Mouse (Mus musculus) small intestine, adult 2 months (tissue): ENCODE data around the gene Synpr. TPM values are rescaled to one million over a fixed set of nuclear protein-coding genes. Genes with fewer than 3 reads are reported as not detected.

Experiments used
- H3K27ac ChIP-seq: fragments of 200-500 bp; 2 replicates; pipeline ENCODE4 v1.5.1; 2012; ENCODE audit warnings: low read depth, low read length, control low read depth, inconsistent platforms; ENCODE audit not compliant: insufficient read depth
- H3K27me3 ChIP-seq: fragments of 200-500 bp; 2 replicates; pipeline ENCODE4 v1.6.1; 2012; ENCODE audit warnings: mild to moderate bottlenecking, moderate library complexity, low read length, inconsistent platforms; ENCODE audit not compliant: control insufficient read depth, insufficient read depth
- H3K36me3 ChIP-seq: fragments of 200-500 bp; 2 replicates; pipeline ENCODE4 v1.6.1; 2012; ENCODE audit warnings: mild to moderate bottlenecking, low read length, control low read depth, inconsistent platforms; ENCODE audit not compliant: control insufficient read depth, insufficient read depth
- H3K4me1 ChIP-seq: fragments of 200-500 bp; 2 replicates; pipeline ENCODE4 v1.6.1; 2012; ENCODE audit warnings: low read length, inconsistent platforms, mixed read lengths; ENCODE audit not compliant: control insufficient read depth, insufficient read depth, insufficient read length
- H3K4me3 ChIP-seq: fragments of 200-500 bp; 2 replicates; pipeline ENCODE4 v1.5.1; 2012; ENCODE audit warnings: low read depth, mild to moderate bottlenecking, control low read depth, inconsistent platforms, low read length, moderate library complexity
- CTCF ChIP-seq: fragments of 200-500 bp; IDR thresholded peaks from 2 replicates; pipeline ENCODE4 v1.5.1; 2012; ENCODE audit warnings: low read depth, mild to moderate bottlenecking, control low read depth, inconsistent platforms, low read length, moderate library complexity, mixed read lengths; ENCODE audit not compliant: insufficient replicate concordance, insufficient read length; ENCODE audit errors: extremely low read depth
- POLR2A ChIP-seq: fragments of 200-500 bp; IDR thresholded peaks from 2 replicates; pipeline ENCODE4 v1.6.1; 2012; ENCODE audit warnings: low read depth, mild to moderate bottlenecking, control low read depth, inconsistent platforms, low read length, moderate library complexity
- WGBS: fragments of 180-500 bp; shearing (Covaris S2); methylation state at CpG from one replicate; pipeline ENCODE4 v1.1.7; 2018; 5-methylcytosine and 5-hydroxymethylcytosine counted together
- polyA plus RNA-seq: library from polyadenylated mRNA; depleted of rRNA; stranded (reverse); fragments of >200 nt; gene quantifications from 2 replicates; pipeline ENCODE4 v1.2.3, GENCODE M21; 2012

Gene Synpr
- polyA plus RNA-seq, 1 experiment: not detected

- Histone ChIP-seq H3K27me3 (no peaks in the 10 kb centered on the region), H3K36me3 (no peaks in the 10 kb centered on the region), H3K4me3 (no peak overlapping the region), H3K27ac (no peak overlapping the region), H3K4me1 (no peaks in the 10 kb centered on the region)
- 70% methylated on average over 1 of the region's 1 CpGs for WGBS
- TF ChIP-seq CTCF: no peak
- no peak for TF ChIP-seq POLR2A
Measured at GRCm38 (mm10) chr14:13553616-13554370, 269.2 kb downstream of the Synpr start.

GRCm38 (mm10) chr14:13554631-13555030, 270.1 kb downstream of the Synpr start:
- 84% methylated on average over 4 of the region's 4 CpGs for WGBS
- Histone ChIP-seq H3K4me3 (no peak overlapping the region), H3K27ac (no peak overlapping the region), H3K27me3 (no peaks in the 10 kb centered on the region), H3K4me1 (no peaks in the 10 kb centered on the region), H3K36me3 (no peaks in the 10 kb centered on the region)
- no peak for TF ChIP-seq POLR2A
- TF ChIP-seq CTCF: no peak

- H3K27ac ChIP-seq: no peak overlapping the region
- TF ChIP-seq POLR2A (no peak), CTCF (no peak)
- H3K4me3 ChIP-seq: no peak overlapping the region
- H3K36me3 ChIP-seq: no peaks in the 10 kb centered on the region
- H3K4me1 ChIP-seq: no peaks in the 10 kb centered on the region
- no peaks in the 10 kb centered on the region for H3K27me3 ChIP-seq
- WGBS: 84% methylated on average over 2 of the region's 2 CpGs
Measured at GRCm38 (mm10) chr14:13558117-13558516, 273.5 kb downstream of the Synpr start.

- no peak overlapping the region for H3K4me3 ChIP-seq
- H3K27ac ChIP-seq: no peak overlapping the region
- H3K4me1 ChIP-seq: no peaks in the 10 kb centered on the region
- H3K36me3 ChIP-seq: no peaks in the 10 kb centered on the region
- H3K27me3 ChIP-seq: no peaks in the 10 kb centered on the region
- WGBS: 58% methylated on average over 1 of the region's 1 CpGs
- TF ChIP-seq POLR2A (no peak), CTCF (no peak)
Measured at GRCm38 (mm10) chr14:13567250-13567649, 282.7 kb downstream of the Synpr start.

GRCm38 (mm10) chr14:13567996-13568395, 283.4 kb downstream of the Synpr start:
- Histone ChIP-seq H3K27ac (no peak overlapping the region), H3K4me1 (no peaks in the 10 kb centered on the region), H3K4me3 (no peak overlapping the region), H3K36me3 (no peaks in the 10 kb centered on the region), H3K27me3 (no peaks in the 10 kb centered on the region)
- no peak for TF ChIP-seq POLR2A
- no peak for TF ChIP-seq CTCF
- 88% methylated on average over 2 of the region's 2 CpGs for WGBS

- Histone ChIP-seq H3K4me1 (no peaks in the 10 kb centered on the region), H3K36me3 (no peaks in the 10 kb centered on the region), H3K4me3 (no peak overlapping the region), H3K27me3 (no peaks in the 10 kb centered on the region), H3K27ac (no peak overlapping the region)
- TF ChIP-seq CTCF (no peak), POLR2A (no peak)
Measured at GRCm38 (mm10) chr14:13571941-13572340, 287.4 kb downstream of the Synpr start.

- Histone ChIP-seq H3K4me1 (no peaks in the 10 kb centered on the region), H3K36me3 (no peaks in the 10 kb centered on the region), H3K4me3 (no peak overlapping the region), H3K27me3 (no peaks in the 10 kb centered on the region), H3K27ac (no peak overlapping the region)
- TF ChIP-seq CTCF (no peak), POLR2A (no peak)
- 3% methylated on average over 1 of the region's 1 CpGs for WGBS
Measured at GRCm38 (mm10) chr14:13572530-13572929, 287.9 kb downstream of the Synpr start.

- no peak for TF ChIP-seq CTCF
- no peak for TF ChIP-seq POLR2A
- Histone ChIP-seq H3K36me3 (no peaks in the 10 kb centered on the region), H3K4me1 (no peaks in the 10 kb centered on the region), H3K27me3 (no peaks in the 10 kb centered on the region), H3K4me3 (no peak overlapping the region), H3K27ac (no peak overlapping the region)
- WGBS: 80% methylated on average over 2 of the region's 2 CpGs
Measured at GRCm38 (mm10) chr14:13578101-13578500, 293.5 kb downstream of the Synpr start.
